Mouse (Mus musculus): ENCODE measurements around the gene BC024978. TPM values are rescaled to one million over a fixed set of nuclear protein-coding genes. Genes with fewer than 3 reads are reported as not detected.
A peak's percentile ranks its signal among the peaks of the same experiment; 100 is the strongest.

BC024978 gene
- 3.9 and 4.5 TPM in 2 replicates for polyA plus RNA-seq (2016; fragmentation: Nextera tagmentation; extraction: Ambion mirVana)

GRCm38 (mm10) chr7:27195681-27196611, at the start of gene BC024978, which contains the start of gene Snrpa:
TSS of gene BC024978 (plus strand) at chr7:27195781.
TSS of gene Snrpa (minus strand) at chr7:27196271.
- Histone ChIP-seq H3K9ac (replicated peaks) (peak within 1 kb of the TSS; percentile 88), H3K4me3 (peak within 1 kb of the TSS; percentile 89), H3K27ac (replicated peaks) (peak within 1 kb of the TSS; percentile 97), H3K36me3 (peaks cover 36% of the 10 kb centered on the region), H3K27me3 (no peaks in the 10 kb centered on the region), H3K9me3 (0 out of 2 replicates have a peak, but pooled peaks cover under 1% of the 10 kb centered on the region), H3K4me1 (peaks cover 24% of the 10 kb centered on the region), H3K4me2 (replicated peaks) (peak within 1 kb of the TSS; percentile 93)
- ATAC-seq (ENCODE audit: low FRiP score, low read depth), result peak; percentile 99
- 1% methylated on average over 64 of the region's 64 CpGs for WGBS

- peaks cover 16% of the 10 kb centered on the region for H3K36me3 ChIP-seq
- WGBS, result 86% methylated on average over 10 of the region's 10 CpGs
- H3K27ac ChIP-seq (replicated peaks), result no peak within 1 kb of the TSS
- no peaks in the 10 kb centered on the region for H3K9me3 ChIP-seq
- H3K9ac ChIP-seq (replicated peaks), result no peak within 1 kb of the TSS
- no peak within 1 kb of the TSS for H3K4me2 ChIP-seq (replicated peaks)
- no peaks in the 10 kb centered on the region for H3K27me3 ChIP-seq
- no peak for ATAC-seq (ENCODE audit: low FRiP score, low read depth)
- no peaks in the 10 kb centered on the region for H3K4me1 ChIP-seq
- H3K4me3 ChIP-seq, result no peak within 1 kb of the TSS
Measured at GRCm38 (mm10) chr7:27153205-27153764, 42.3 kb upstream of the BC024978 start, which contains the start of gene Cyp2t4. TSS of gene Cyp2t4 (plus strand) at chr7:27153714.

GRCm38 (mm10) chr7:27156005-27156404, 39.6 kb upstream of the BC024978 start:
- H3K9ac ChIP-seq (replicated peaks), result no peak overlapping the region
- no peak overlapping the region for H3K27ac ChIP-seq (replicated peaks)
- H3K9me3 ChIP-seq, result no peaks in the 10 kb centered on the region
- no peak overlapping the region for H3K4me2 ChIP-seq (replicated peaks)
- peaks cover 30% of the 10 kb centered on the region for H3K36me3 ChIP-seq
- H3K27me3 ChIP-seq, result no peaks in the 10 kb centered on the region
- ATAC-seq (ENCODE audit: low FRiP score, low read depth), result no peak
- peaks cover 12% of the 10 kb centered on the region for H3K4me1 ChIP-seq
- no peak overlapping the region for H3K4me3 ChIP-seq
- WGBS, result 82% methylated on average over 13 of the region's 13 CpGs

GRCm38 (mm10) chr7:27158171-27158570, 37.4 kb upstream of the BC024978 start:
- 95% methylated on average over 9 of the region's 9 CpGs for WGBS
- Histone ChIP-seq H3K9ac (replicated peaks) (no peak overlapping the region), H3K9me3 (no peaks in the 10 kb centered on the region)

GRCm38 (mm10) chr7:27159256-27159655, 36.3 kb upstream of the BC024978 start:
- Histone ChIP-seq H3K36me3 (peaks cover 57% of the 10 kb centered on the region), H3K4me3 (no peak overlapping the region), H3K27ac (replicated peaks) (no peak overlapping the region), H3K9me3 (no peaks in the 10 kb centered on the region), H3K4me2 (replicated peaks) (no peak overlapping the region), H3K27me3 (no peaks in the 10 kb centered on the region), H3K4me1 (peaks cover 44% of the 10 kb centered on the region), H3K9ac (replicated peaks) (no peak overlapping the region)
- over 99% methylated on average over 6 of the region's 6 CpGs for WGBS
- ATAC-seq (ENCODE audit: low FRiP score, low read depth), result no peak

More at GRCm38 (mm10) chr7:27158171-27158570, 37.4 kb upstream of the BC024978 start:
- ATAC-seq (ENCODE audit: low FRiP score, low read depth), result no peak
- Histone ChIP-seq H3K36me3 (peaks cover 47% of the 10 kb centered on the region), H3K27ac (replicated peaks) (no peak overlapping the region), H3K4me3 (no peak overlapping the region), H3K4me1 (peaks cover 33% of the 10 kb centered on the region), H3K4me2 (replicated peaks) (no peak overlapping the region), H3K27me3 (no peaks in the 10 kb centered on the region)

GRCm38 (mm10) chr7:27159882-27160281, 35.7 kb upstream of the BC024978 start:
- ATAC-seq (ENCODE audit: low FRiP score, low read depth), result peak; percentile 93

GRCm38 (mm10) chr7:27160921-27161320, 34.7 kb upstream of the BC024978 start:
- Histone ChIP-seq H3K27me3 (no peaks in the 10 kb centered on the region), H3K4me3 (no peak overlapping the region), H3K4me1 (peaks cover 59% of the 10 kb centered on the region), H3K36me3 (peaks cover 69% of the 10 kb centered on the region), H3K4me2 (replicated peaks) (no peak overlapping the region), H3K27ac (replicated peaks) (peak overlapping the region; percentile 27; the same call in 1 of the 2 replicates), H3K9me3 (no peaks in the 10 kb centered on the region), H3K9ac (replicated peaks) (no peak overlapping the region)
- WGBS, result 86% methylated on average over 3 of the region's 3 CpGs
- ATAC-seq (ENCODE audit: low FRiP score, low read depth), result no peak

More at GRCm38 (mm10) chr7:27159882-27160281, 35.7 kb upstream of the BC024978 start:
- peaks cover 51% of the 10 kb centered on the region for H3K4me1 ChIP-seq
- peaks cover 63% of the 10 kb centered on the region for H3K36me3 ChIP-seq
- no peaks in the 10 kb centered on the region for H3K27me3 ChIP-seq
- H3K27ac ChIP-seq (replicated peaks), result 0 out of 2 replicates have a peak overlapping the region, but pooled peaks have one; percentile 27
- H3K9me3 ChIP-seq, result no peaks in the 10 kb centered on the region
- WGBS, result 20% methylated on average over 8 of the region's 8 CpGs
- H3K4me3 ChIP-seq, result no peak overlapping the region
- no peak overlapping the region for H3K9ac ChIP-seq (replicated peaks)
- H3K4me2 ChIP-seq (replicated peaks), result no peak overlapping the region

DNA sequence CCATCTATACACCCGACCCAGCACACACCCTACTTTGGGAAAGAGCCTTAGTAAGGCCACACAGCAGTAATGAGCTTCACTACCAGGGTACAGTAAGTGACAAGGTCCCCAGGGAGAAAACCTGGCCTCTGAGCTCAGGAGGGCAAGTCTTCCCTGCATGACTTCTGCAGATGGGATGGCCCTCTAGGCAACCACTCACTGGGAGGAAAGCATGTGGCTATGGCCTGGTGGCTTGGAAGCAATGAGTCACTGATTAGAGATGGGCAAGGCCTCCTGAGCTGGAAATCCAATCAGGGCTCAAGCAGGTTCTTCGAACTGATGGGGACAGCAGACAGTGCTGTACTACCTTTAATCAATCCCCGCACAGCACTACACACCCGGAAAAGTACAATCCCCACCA, 33.8 kb upstream of the BC024978 start:
- no peak overlapping the region for H3K27ac ChIP-seq (replicated peaks)
- H3K27me3 ChIP-seq, result no peaks in the 10 kb centered on the region
- H3K4me1 ChIP-seq, result peaks cover 59% of the 10 kb centered on the region
- H3K4me3 ChIP-seq, result no peak overlapping the region
- H3K36me3 ChIP-seq, result peaks cover 65% of the 10 kb centered on the region
- H3K9me3 ChIP-seq, result no peaks in the 10 kb centered on the region
- ATAC-seq (ENCODE audit: low FRiP score, low read depth), result no peak
- WGBS, result 88% methylated on average over 4 of the region's 4 CpGs
- no peak overlapping the region for H3K4me2 ChIP-seq (replicated peaks)
- no peak overlapping the region for H3K9ac ChIP-seq (replicated peaks)

DNA sequence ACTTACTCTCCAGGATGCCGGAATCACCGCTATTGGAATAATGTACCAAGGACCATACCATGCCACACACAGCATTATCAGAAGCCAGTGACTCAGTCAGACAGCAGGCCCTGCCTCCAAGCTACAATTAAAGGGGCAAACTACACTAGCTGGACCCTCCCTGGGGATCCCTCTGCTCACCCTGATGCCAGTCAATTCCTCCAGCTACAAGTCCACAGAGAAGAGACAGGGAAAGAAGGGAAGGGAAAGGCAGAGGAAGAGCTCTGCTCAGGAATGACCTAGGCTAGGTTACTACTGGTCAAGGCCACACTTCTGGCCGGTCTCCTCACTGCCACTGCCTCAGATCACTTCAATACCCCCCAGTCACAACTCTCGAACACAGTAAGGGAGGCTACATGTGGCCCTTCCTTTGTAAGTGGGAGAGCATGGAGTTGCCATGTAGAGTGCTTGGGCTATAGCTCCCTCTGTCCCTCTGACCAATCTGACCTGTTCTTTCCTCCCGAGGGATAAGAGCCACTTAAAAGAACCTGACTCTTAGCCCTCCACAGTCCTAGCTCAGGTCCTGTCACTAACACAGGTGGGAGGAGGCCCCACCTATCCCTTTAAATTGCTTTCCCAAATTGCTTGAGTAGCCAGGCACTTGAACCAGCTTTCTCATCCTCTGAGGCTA, 32.7 kb upstream of the BC024978 start:
- Histone ChIP-seq H3K36me3 (peaks cover 57% of the 10 kb centered on the region), H3K27ac (replicated peaks) (no peak overlapping the region), H3K27me3 (no peaks in the 10 kb centered on the region), H3K9ac (replicated peaks) (peak overlapping the region; percentile 84), H3K4me1 (peaks cover 66% of the 10 kb centered on the region), H3K4me3 (peak overlapping the region; percentile 78), H3K9me3 (no peaks in the 10 kb centered on the region), H3K4me2 (replicated peaks) (peak overlapping the region; percentile 78)
- 93% methylated on average over 5 of the region's 5 CpGs for WGBS
- ATAC-seq (ENCODE audit: low FRiP score, low read depth), result no peak

DNA sequence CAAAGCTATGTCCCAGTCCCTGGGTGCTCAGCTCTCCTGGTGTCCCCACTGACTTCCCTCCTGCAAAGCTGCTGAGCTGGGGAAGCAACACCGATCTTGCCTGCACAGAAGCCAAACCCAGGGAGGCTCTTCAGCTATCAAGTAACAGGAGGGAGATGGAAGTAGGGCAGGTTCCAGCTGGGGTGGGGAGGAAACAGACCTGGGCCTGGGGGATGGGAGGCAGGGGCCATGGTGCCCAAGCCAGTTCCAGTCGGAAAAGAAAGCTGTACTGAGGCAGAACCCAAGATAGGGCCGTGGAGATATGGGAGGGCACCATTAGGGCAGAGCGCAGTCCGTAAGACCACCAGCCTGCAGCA, 32.2 kb upstream of the BC024978 start:
- peaks cover 52% of the 10 kb centered on the region for H3K36me3 ChIP-seq
- H3K4me3 ChIP-seq, result peak overlapping the region; percentile 78
- WGBS, result 84% methylated on average over 5 of the region's 5 CpGs
- H3K9ac ChIP-seq (replicated peaks), result peak overlapping the region; percentile 84
- ATAC-seq (ENCODE audit: low FRiP score, low read depth), result no peak
- peak overlapping the region; percentile 78 for H3K4me2 ChIP-seq (replicated peaks)
- no peak overlapping the region for H3K27ac ChIP-seq (replicated peaks)
- H3K9me3 ChIP-seq, result no peaks in the 10 kb centered on the region
- no peaks in the 10 kb centered on the region for H3K27me3 ChIP-seq
- peaks cover 66% of the 10 kb centered on the region for H3K4me1 ChIP-seq

DNA sequence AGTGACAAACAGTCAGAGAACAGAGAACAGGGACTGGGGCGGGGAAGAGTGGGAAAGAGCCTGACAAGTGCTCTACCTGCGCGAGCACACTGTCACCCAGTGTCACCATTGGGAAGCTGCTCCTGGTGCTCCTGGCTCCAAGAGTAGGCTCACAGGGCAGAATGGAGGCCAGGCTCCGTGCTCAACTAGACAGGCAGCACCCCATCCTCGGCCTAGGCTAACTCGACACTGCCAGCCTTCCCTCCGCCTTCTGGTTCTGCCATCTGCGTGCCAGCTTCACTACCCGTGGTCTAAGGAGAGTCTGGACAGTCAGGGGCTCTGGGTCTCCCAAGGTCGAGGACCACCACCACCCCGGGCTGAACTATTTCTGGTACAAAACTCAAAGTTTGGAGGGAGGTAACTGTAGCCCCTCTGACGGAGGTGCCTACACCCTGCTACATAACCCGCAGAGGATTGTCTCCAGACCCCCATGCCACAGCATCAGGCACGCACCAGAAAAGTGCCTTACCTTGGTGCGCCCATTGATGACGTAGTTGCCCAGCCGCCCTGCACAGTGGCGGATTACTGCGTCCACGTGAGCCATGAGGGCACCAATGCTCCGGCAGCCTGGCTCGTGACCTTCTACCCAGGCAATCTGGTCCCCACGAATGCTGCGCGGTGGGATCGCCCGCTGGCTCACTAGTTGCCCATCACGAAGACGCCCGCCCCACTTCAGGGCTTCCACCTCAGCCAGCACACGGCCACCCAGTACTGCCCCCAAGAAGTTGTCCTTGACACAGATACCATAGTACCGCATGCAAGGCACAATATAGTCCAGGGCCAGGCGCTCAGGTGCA, 31.3 kb upstream of the BC024978 start:
- no peak for ATAC-seq (ENCODE audit: low FRiP score, low read depth)
- Histone ChIP-seq H3K4me2 (replicated peaks) (peak overlapping the region; percentile 78), H3K9ac (replicated peaks) (peak overlapping the region; percentile 84), H3K4me3 (peak overlapping the region; percentile 78), H3K27ac (replicated peaks) (no peak overlapping the region), H3K4me1 (peaks cover 66% of the 10 kb centered on the region), H3K27me3 (no peaks in the 10 kb centered on the region), H3K9me3 (no peaks in the 10 kb centered on the region), H3K36me3 (peaks cover 43% of the 10 kb centered on the region)
- WGBS, result 86% methylated on average over 33 of the region's 33 CpGs
